Mouse (Mus musculus): ENCODE data around the gene Tasp1. TPM values are rescaled to one million over a fixed set of nuclear protein-coding genes. Genes with fewer than 3 reads are reported as not detected.
"Not testable (repeated sequence)": the region's sequence is repeated elsewhere in the genome, so short reads cannot be mapped to it uniquely, and the experiment has no call there.

Gene Tasp1
- polyA plus RNA-seq, 1 experiment from 2014 or later, result 17.7 TPM

- Histone ChIP-seq H3K36me3 (peaks cover 11% of the 10 kb centered on the region; the same call in 1 of the 2 replicates), H3K9ac (no peak overlapping the region), H3K27me3 (no peaks in the 10 kb centered on the region), H3K4me3 (no peak overlapping the region), H3K4me2 (replicated peaks) (no peak overlapping the region), H3K27ac (no peak overlapping the region), H3K9me3 (replicated peaks) (no peaks in the 10 kb centered on the region), H3K4me1 (no peaks in the 10 kb centered on the region)
- WGBS, result 97% methylated on average over 10 of the region's 10 CpGs
- ATAC-seq (ENCODE audit: low FRiP score), result no peak
Measured at GRCm38 (mm10) chr2:140042081-140042480, 24.5 kb downstream of the Tasp1 start.

DNA sequence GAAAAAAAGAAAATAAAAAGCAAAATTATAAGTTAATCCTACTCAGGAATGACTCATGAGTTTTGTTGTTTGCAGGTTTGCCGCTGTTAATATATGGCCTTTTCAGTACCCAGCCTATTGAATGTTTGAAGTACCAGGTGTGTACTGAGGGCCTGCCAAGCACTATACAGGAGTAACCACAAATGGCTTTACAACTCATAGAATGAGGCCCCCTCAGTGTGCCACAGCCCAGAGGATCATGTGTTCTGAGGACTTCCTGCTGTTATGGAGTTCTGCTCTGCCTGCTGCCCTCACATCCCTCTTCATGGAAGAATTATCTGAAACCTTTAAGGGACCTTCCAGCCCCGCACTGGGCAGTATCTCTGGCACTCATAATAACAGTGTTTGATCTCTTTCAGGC, 29.1 kb downstream of the Tasp1 start:
- Histone ChIP-seq H3K4me1 (no peaks in the 10 kb centered on the region), H3K9ac (no peak overlapping the region), H3K9me3 (replicated peaks) (no peaks in the 10 kb centered on the region), H3K4me3 (no peak overlapping the region), H3K36me3 (peaks cover 14% of the 10 kb centered on the region; the same call in 1 of the 2 replicates), H3K27me3 (no peaks in the 10 kb centered on the region), H3K4me2 (replicated peaks) (no peak overlapping the region), H3K27ac (no peak overlapping the region)
- 94% methylated on average over 2 of the region's 2 CpGs for WGBS
- no peak for ATAC-seq (ENCODE audit: low FRiP score)

DNA sequence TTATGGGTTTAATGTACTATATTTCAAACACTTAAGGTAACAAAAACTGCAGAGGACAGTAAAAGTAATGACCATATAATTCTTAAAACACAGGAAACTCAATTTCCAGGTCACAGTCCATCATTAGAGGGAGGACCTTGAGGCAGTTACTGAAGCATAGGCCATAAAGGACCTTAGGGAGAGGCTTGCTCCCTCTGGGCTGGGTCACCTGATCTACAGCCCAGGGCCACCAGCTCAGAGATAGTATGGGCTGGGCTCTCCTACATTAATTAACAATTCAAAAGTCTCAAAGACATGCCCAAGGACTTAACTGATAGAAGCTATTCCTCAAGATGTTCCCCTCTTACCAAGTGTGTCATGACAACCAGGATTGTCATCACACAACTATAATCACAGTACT, 29.8 kb downstream of the Tasp1 start:
- Histone ChIP-seq H3K4me3 (no peak overlapping the region), H3K36me3 (0 out of 2 replicates have a peak, but pooled peaks cover 11% of the 10 kb centered on the region), H3K4me2 (replicated peaks) (no peak overlapping the region), H3K9me3 (replicated peaks) (no peaks in the 10 kb centered on the region), H3K9ac (no peak overlapping the region), H3K27ac (no peak overlapping the region), H3K27me3 (no peaks in the 10 kb centered on the region), H3K4me1 (no peaks in the 10 kb centered on the region)
- no peak for ATAC-seq (ENCODE audit: low FRiP score)

DNA sequence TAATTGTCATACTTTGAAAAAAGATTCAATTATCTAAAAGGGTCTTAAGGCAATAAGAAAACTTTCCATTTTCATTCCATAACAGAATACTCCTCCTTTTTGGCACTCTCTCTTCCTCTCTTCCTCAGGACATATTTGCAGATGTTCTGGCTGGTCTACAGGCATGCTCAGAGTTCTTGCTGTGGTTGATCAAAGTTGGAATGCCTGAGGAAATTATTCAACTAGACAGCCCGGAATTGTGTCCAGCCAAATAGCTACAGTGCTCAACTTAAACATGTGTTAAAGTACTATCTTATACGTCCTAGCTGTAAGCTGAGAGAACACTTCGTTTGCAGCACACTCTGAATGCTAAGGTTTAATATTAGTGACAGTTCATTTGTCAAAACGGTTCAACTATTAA, 41.7 kb downstream of the Tasp1 start:
- Histone ChIP-seq H3K9ac (no peak overlapping the region), H3K9me3 (replicated peaks) (no peaks in the 10 kb centered on the region), H3K36me3 (peaks cover 8% of the 10 kb centered on the region; the same call in 1 of the 2 replicates), H3K27me3 (no peaks in the 10 kb centered on the region), H3K27ac (no peak overlapping the region), H3K4me2 (replicated peaks) (no peak overlapping the region), H3K4me3 (no peak overlapping the region), H3K4me1 (no peaks in the 10 kb centered on the region)
- 78% methylated on average over 4 of the region's 4 CpGs for WGBS
- no peak for ATAC-seq (ENCODE audit: low FRiP score)

GRCm38 (mm10) chr2:140007406-140007805, 59.2 kb downstream of the Tasp1 start:
- WGBS, result 95% methylated on average over 3 of the region's 3 CpGs
- Histone ChIP-seq H3K4me2 (replicated peaks) (no peak overlapping the region), H3K27ac (no peak overlapping the region), H3K27me3 (no peaks in the 10 kb centered on the region), H3K4me3 (no peak overlapping the region), H3K36me3 (no peaks in the 10 kb centered on the region), H3K9me3 (replicated peaks) (no peaks in the 10 kb centered on the region), H3K9ac (no peak overlapping the region), H3K4me1 (no peaks in the 10 kb centered on the region)
- ATAC-seq (ENCODE audit: low FRiP score), result no peak

- no peak overlapping the region for H3K4me2 ChIP-seq (replicated peaks)
- no peak overlapping the region for H3K27ac ChIP-seq
- no peaks in the 10 kb centered on the region for H3K4me1 ChIP-seq
- H3K4me3 ChIP-seq, result no peak overlapping the region
- WGBS, result 91% methylated on average over 2 of the region's 2 CpGs
- no peaks in the 10 kb centered on the region for H3K36me3 ChIP-seq
- H3K9ac ChIP-seq, result no peak overlapping the region
- H3K9me3 ChIP-seq (replicated peaks), result no peaks in the 10 kb centered on the region
- H3K27me3 ChIP-seq, result no peaks in the 10 kb centered on the region
- no peak for ATAC-seq (ENCODE audit: low FRiP score)
Measured at GRCm38 (mm10) chr2:139998170-139998569, 68.4 kb downstream of the Tasp1 start.

DNA sequence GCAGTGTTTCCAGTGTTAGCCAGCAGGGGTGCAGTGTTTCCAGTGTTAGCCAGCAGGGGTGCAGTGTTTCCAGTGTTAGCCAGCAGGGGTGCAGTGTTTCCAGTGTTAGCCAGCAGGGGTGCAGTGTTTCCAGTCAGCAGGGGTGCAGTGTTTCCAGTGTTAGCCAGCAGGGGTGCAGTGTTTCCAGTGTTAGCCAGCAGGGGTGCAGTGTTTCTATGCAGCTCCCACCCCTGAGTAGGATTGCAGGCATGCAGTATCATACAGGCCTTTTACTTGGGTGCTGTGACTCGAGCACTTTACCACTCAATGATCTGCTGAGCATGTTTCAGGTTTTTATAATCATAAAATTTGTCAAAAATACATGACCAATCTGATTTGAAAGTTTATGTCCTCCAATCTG, 76.7 kb downstream of the Tasp1 start:
- not testable (repeated sequence) for H3K36me3 ChIP-seq
- 95% methylated on average over 1 of the region's 1 CpGs for WGBS

DNA sequence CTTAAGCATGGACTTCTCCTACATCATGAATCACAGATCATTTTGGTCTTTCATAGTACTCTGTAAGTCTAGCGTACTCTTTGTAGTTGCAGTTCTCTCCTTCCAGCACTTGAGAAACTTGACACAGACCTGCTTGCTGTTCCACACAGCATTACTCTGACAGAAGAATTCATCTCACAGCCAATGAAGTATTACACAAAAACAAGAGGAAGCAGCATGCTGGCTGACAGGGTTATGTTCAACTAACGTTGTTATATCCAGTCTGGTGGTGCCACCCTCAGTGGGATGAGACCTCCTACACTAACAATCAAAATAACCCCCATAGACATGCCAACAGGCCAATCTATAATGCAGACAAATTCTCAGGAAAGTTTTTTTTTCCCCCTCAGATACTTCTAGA, 99.2 kb downstream of the Tasp1 start:
- WGBS, result 77% methylated on average over 2 of the region's 2 CpGs
- no peak overlapping the region for H3K4me3 ChIP-seq
- H3K4me2 ChIP-seq (replicated peaks), result no peak overlapping the region
- no peaks in the 10 kb centered on the region for H3K27me3 ChIP-seq
- no peak for ATAC-seq (ENCODE audit: low FRiP score)
- no peaks in the 10 kb centered on the region for H3K36me3 ChIP-seq
- no peaks in the 10 kb centered on the region for H3K4me1 ChIP-seq
- H3K9me3 ChIP-seq (replicated peaks), result no peaks in the 10 kb centered on the region
- H3K9ac ChIP-seq, result no peak overlapping the region
- no peak overlapping the region for H3K27ac ChIP-seq

More for the DNA sequence above, 76.7 kb downstream of the Tasp1 start:
- ATAC-seq (ENCODE audit: low FRiP score); H3K4me3 ChIP-seq; H3K27me3 ChIP-seq; H3K27ac ChIP-seq; H3K4me2 ChIP-seq (replicated peaks); H3K4me1 ChIP-seq; H3K9ac ChIP-seq; H3K9me3 ChIP-seq (replicated peaks): not testable (repeated sequence)

DNA sequence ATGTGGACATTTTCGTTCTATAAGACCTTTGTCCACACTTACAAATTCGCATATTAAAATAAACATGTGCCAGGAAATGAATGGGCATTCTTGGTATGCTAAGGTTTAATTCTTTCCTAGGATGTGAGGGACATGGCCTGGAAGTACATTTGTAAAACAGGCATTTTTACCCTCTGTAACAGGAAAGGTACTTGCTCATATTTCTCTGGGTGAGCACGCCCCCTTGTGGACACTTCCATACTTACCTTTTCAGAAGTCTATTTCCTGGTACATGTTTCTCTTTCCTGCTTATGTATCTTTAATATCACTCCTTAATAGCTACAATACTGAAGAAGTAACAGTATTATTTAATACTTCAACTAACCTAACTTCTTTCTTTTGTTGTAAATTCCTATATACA, 100.3 kb downstream of the Tasp1 start:
- no peak overlapping the region for H3K4me3 ChIP-seq
- no peak for ATAC-seq (ENCODE audit: low FRiP score)
- WGBS, result 59% methylated on average over 3 of the region's 3 CpGs
- no peak overlapping the region for H3K4me2 ChIP-seq (replicated peaks)
- no peaks in the 10 kb centered on the region for H3K4me1 ChIP-seq
- H3K9ac ChIP-seq, result no peak overlapping the region
- H3K9me3 ChIP-seq (replicated peaks), result no peaks in the 10 kb centered on the region
- H3K36me3 ChIP-seq, result no peaks in the 10 kb centered on the region
- H3K27ac ChIP-seq, result no peak overlapping the region
- H3K27me3 ChIP-seq, result no peaks in the 10 kb centered on the region

- Histone ChIP-seq H3K4me2 (replicated peaks) (no peak overlapping the region), H3K27me3 (no peaks in the 10 kb centered on the region), H3K4me3 (no peak overlapping the region), H3K4me1 (0 out of 2 replicates have a peak, but pooled peaks cover 2% of the 10 kb centered on the region), H3K36me3 (no peaks in the 10 kb centered on the region), H3K9ac (no peak overlapping the region), H3K9me3 (replicated peaks) (no peaks in the 10 kb centered on the region), H3K27ac (no peak overlapping the region)
- no peak for ATAC-seq (ENCODE audit: low FRiP score)
- 38% methylated on average over 1 of the region's 1 CpGs for WGBS
Measured at GRCm38 (mm10) chr2:139948843-139949242, 117.8 kb downstream of the Tasp1 start.

GRCm38 (mm10) chr2:139937581-139937980, 129.0 kb downstream of the Tasp1 start:
- Histone ChIP-seq H3K27ac (no peak overlapping the region), H3K27me3 (no peaks in the 10 kb centered on the region), H3K4me2 (replicated peaks) (no peak overlapping the region), H3K4me1 (no peaks in the 10 kb centered on the region), H3K4me3 (no peak overlapping the region), H3K9ac (no peak overlapping the region), H3K9me3 (replicated peaks) (no peaks in the 10 kb centered on the region), H3K36me3 (no peaks in the 10 kb centered on the region; the same call in 1 of the 2 replicates)
- no peak for ATAC-seq (ENCODE audit: low FRiP score)
- 33% methylated on average over 2 of the region's 2 CpGs for WGBS

GRCm38 (mm10) chr2:139934577-139934976, 132.0 kb downstream of the Tasp1 start:
- no peak overlapping the region for H3K9ac ChIP-seq

DNA sequence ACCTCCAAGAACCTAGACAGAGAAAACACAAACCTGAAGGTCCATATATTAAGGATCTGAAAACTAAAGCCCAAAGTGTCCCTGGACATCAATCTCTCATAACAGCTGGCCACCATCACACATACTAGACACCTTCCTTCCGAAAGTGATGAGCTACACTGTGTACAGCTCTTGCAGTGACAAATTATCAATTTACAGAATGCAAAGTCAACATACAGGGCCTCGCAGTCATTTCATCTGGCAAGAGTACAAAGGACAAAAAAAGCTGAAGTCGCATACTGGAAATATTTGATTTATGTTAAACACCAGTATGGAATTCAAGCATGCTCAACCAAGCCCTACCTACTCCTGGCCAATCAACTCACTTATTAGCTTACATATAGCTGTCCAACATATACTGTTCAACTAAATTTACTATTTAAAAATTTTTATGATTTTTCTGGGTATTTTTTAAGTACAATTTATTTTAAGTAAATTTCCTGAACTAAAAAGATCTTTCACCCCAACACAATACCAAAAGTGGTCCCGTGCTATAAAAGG, 132.5 kb downstream of the Tasp1 start:
- H3K4me3 ChIP-seq, result no peak overlapping the region
- H3K9me3 ChIP-seq (replicated peaks), result no peaks in the 10 kb centered on the region
- H3K4me2 ChIP-seq (replicated peaks), result no peak overlapping the region
- no peaks in the 10 kb centered on the region for H3K36me3 ChIP-seq
- no peaks in the 10 kb centered on the region for H3K27me3 ChIP-seq
- H3K4me1 ChIP-seq, result no peaks in the 10 kb centered on the region
- H3K9ac ChIP-seq, result no peak overlapping the region
- H3K27ac ChIP-seq, result no peak overlapping the region
- WGBS, result 82% methylated on average over 4 of the region's 4 CpGs
- no peak for ATAC-seq (ENCODE audit: low FRiP score)

More at GRCm38 (mm10) chr2:139934577-139934976, 132.0 kb downstream of the Tasp1 start:
- no peak for ATAC-seq (ENCODE audit: low FRiP score)
- Histone ChIP-seq H3K4me1 (no peaks in the 10 kb centered on the region), H3K4me2 (replicated peaks) (no peak overlapping the region), H3K27me3 (no peaks in the 10 kb centered on the region), H3K4me3 (no peak overlapping the region), H3K9me3 (replicated peaks) (no peaks in the 10 kb centered on the region), H3K36me3 (no peaks in the 10 kb centered on the region), H3K27ac (no peak overlapping the region)
- WGBS, result 76% methylated on average over 10 of the region's 10 CpGs
